In genomic region chr4:122985110-122985509, GRCm38 (mm10) we compare ENCODE assay signal across 8 mouse cellular contexts. TPM values are rescaled to one million over a fixed set of nuclear protein-coding genes. Genes with fewer than 3 reads are reported as not detected.
DNase-seq lines count a peak whose midpoint lies in the region; ATAC-seq and TF ChIP-seq lines count a peak whose summit lies in the region.

No protein-coding gene starts in this region.

- H3K27me3 ChIP-seq in midbrain, embryonic 12.5 days, result peaks cover 30% of the 10 kb centered on the region
- peaks cover 12% of the 10 kb centered on the region for H3K27me3 ChIP-seq in stomach, embryonic 15.5 days (replicated peaks)

- DNase-seq in cerebellum, postnatal 36 days, result peak; percentile 13 to 38
- no peak for DNase-seq in cerebellum, adult 9-10 months
- peak; percentile 54 to 82 for DNase-seq in frontal cortex, postnatal 36 days (ENCODE audit: low spot score in 2 of 2)
- peak; percentile 55 for DNase-seq in kidney, adult 11 months
- DNase-seq in left cerebral cortex, postnatal 36 days (ENCODE audit: low spot score in 2 of 2), result peak; percentile 44 to 60

- no peaks in the 10 kb centered on the region for H3K36me3 ChIP-seq in midbrain, embryonic 12.5 days
- H3K36me3 ChIP-seq in stomach, embryonic 15.5 days, result no peaks in the 10 kb centered on the region

- ATAC-seq in midbrain, embryonic 12.5 days (ENCODE audit: low FRiP score, low read depth), result peak; percentile 86
- ATAC-seq in stomach, embryonic 15.5 days (ENCODE audit: insufficient read depth, low FRiP score, low read depth), result peak; percentile 79

- no peak overlapping the region for H3K4me3 ChIP-seq in bone marrow, adult 2 months (replicated peaks; ENCODE audit: control insufficient read depth, low read depth, low read length)
- H3K4me3 ChIP-seq in midbrain, embryonic 12.5 days, result no peak overlapping the region
- no peak overlapping the region for H3K4me3 ChIP-seq in stomach, embryonic 15.5 days (replicated peaks)

- H3K4me2 ChIP-seq in midbrain, embryonic 12.5 days (replicated peaks), result no peak overlapping the region
- H3K4me2 ChIP-seq in stomach, embryonic 15.5 days, result no peak overlapping the region

- peak; percentile 74 for TF ChIP-seq CTCF in bone marrow, adult 2 months (IDR thresholded peaks at IDR 0.05; ENCODE audit: control insufficient read depth, insufficient read depth, low read length)

- intact Hi-C loops in left cerebral cortex, postnatal 36 days (cut with DNase I), result loop anchor here (2.0 kb wide), 2 partner anchors 40 to 86 kb away; no protein-coding TSS in a partner anchor

- no peaks in the 10 kb centered on the region for H3K9me3 ChIP-seq in midbrain, embryonic 12.5 days
- H3K9me3 ChIP-seq in stomach, embryonic 15.5 days, result no peaks in the 10 kb centered on the region

- WGBS in bone marrow, adult 2 months, result 11% methylated on average over 8 of the region's 8 CpGs
- WGBS in midbrain, embryonic 12.5 days, result 50% methylated on average over 8 of the region's 8 CpGs
- 26% methylated on average over 8 of the region's 8 CpGs for WGBS in stomach, embryonic 15.5 days

- TF ChIP-seq POLR2A in bone marrow, adult 2 months (IDR thresholded peaks at IDR 0.05; ENCODE audit: borderline replicate concordance, control insufficient read depth, low read depth, low read length), result no peak

- no peak overlapping the region for H3K27ac ChIP-seq in bone marrow, adult 2 months (ENCODE audit: control insufficient read depth, insufficient read depth, low read depth, low read length, poor library complexity)
- H3K27ac ChIP-seq in midbrain, embryonic 12.5 days (replicated peaks), result no peak overlapping the region
- H3K27ac ChIP-seq in stomach, embryonic 15.5 days, result no peak overlapping the region

- no peak overlapping the region for H3K9ac ChIP-seq in midbrain, embryonic 12.5 days (replicated peaks)
- no peak overlapping the region for H3K9ac ChIP-seq in stomach, embryonic 15.5 days

- peaks cover 2% of the 10 kb centered on the region; the same call in 1 of the 2 replicates for H3K4me1 ChIP-seq in bone marrow, adult 2 months (ENCODE audit: control insufficient read depth, insufficient read depth, low read length)
- peaks cover 10% of the 10 kb centered on the region for H3K4me1 ChIP-seq in midbrain, embryonic 12.5 days
- no peaks in the 10 kb centered on the region for H3K4me1 ChIP-seq in stomach, embryonic 15.5 days

RNA-seq across cellular contexts. Expression of gene Mycl, which starts 10.3 kb away (rescaled TPM):
- 0.40 and 0.60 TPM in 2 replicates for polyA plus RNA-seq in bone marrow, adult 2 months (2011; ENCODE audit: insufficient read depth, insufficient read length, low replicate concordance, missing spikeins)
- 10 to 100 TPM; 11.3 to 12.9 TPM for total RNA-seq in left cerebral cortex, postnatal 36 days (2021)
- polyA plus RNA-seq in midbrain, embryonic 12.5 days (2016; fragmentation: Nextera tagmentation; extraction: Ambion mirVana), result 130 and 140 TPM in 2 replicates
- polyA plus RNA-seq in stomach, embryonic 15.5 days (2015; fragmentation: Nextera tagmentation; extraction: Ambion mirVana), result 20.6 and 21.3 TPM in 2 replicates

RNA-seq across cellular contexts. Expression of gene Mfsd2a, which starts 24.1 kb away (rescaled TPM):
- not detected in 2 replicates for polyA plus RNA-seq in bone marrow, adult 2 months (2011; ENCODE audit: insufficient read depth, insufficient read length, low replicate concordance, missing spikeins)
- total RNA-seq in left cerebral cortex, postnatal 36 days (2021), result 10 to 100 TPM; 36.9 to 50.0 TPM
- polyA plus RNA-seq in midbrain, embryonic 12.5 days (2016; fragmentation: Nextera tagmentation; extraction: Ambion mirVana), result 25.7 TPM in 2 replicates
- 2.7 and 4.1 TPM in 2 replicates for polyA plus RNA-seq in stomach, embryonic 15.5 days (2015; fragmentation: Nextera tagmentation; extraction: Ambion mirVana)

RNA-seq across cellular contexts. Expression of gene Trit1, which starts 31.3 kb away (rescaled TPM):
- 7.3 and 12.3 TPM in 2 replicates for polyA plus RNA-seq in bone marrow, adult 2 months (2011; ENCODE audit: insufficient read depth, insufficient read length, low replicate concordance, missing spikeins)
- 10 to 100 TPM; 18.2 to 23.5 TPM for total RNA-seq in left cerebral cortex, postnatal 36 days (2021)
- 29.3 and 30.0 TPM in 2 replicates for polyA plus RNA-seq in midbrain, embryonic 12.5 days (2016; fragmentation: Nextera tagmentation; extraction: Ambion mirVana)
- polyA plus RNA-seq in stomach, embryonic 15.5 days (2015; fragmentation: Nextera tagmentation; extraction: Ambion mirVana), result 18.3 and 20.4 TPM in 2 replicates

Comparison
In these comparisons a context has a peak if more than half of its experiments do, and no peak if none do; other contexts are left out.
1. RNA of gene Mycl, which starts 10.3 kb away (polyA plus RNA-seq): 130 to 140 TPM in midbrain, embryonic 12.5 days and 20.6 to 21.3 TPM in stomach, embryonic 15.5 days; 0.40 to 0.60 TPM in bone marrow, adult 2 months; every median in the first group is over 10 times any median in the second.